Mouse (Mus musculus): Measurements from ENCODE around the gene Naa80. TPM values are rescaled to one million over a fixed set of nuclear protein-coding genes. Genes with fewer than 3 reads are reported as not detected.

Naa80 gene
- 0.63 TPM for polyA plus RNA-seq (2014; fragmentation: Illumina TruSeq; extraction: RNeasy Lipid Tissue Mini Kit (QIAGEN cat#74804); ENCODE audit: low replicate concordance)

DNA sequence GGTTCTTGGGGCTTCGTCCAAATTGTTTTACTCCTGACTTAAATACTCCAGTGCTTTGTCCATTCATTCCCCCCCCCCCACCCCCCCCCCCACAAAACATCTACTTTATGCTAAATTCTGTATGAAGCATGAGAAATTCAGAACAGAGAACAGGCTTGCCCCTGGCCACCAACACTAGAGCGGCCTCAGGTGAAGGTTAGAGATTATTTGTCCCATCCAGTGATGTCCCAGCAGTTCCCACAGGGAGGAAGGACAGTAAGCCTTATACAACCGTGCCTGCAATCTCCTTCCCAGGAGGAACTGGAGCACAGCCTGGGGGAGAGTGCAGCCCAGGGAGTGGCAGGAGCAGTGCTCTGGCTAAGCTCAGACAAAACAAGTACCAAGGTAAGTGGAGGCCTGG is at the start of gene Naa80:
TSS of gene Naa80 (plus strand) at position 301 of the 400 bp plus-strand sequence.

GRCm38 (mm10) chr9:107533791-107534407 is 44.8 kb upstream of the Naa80 start, which contains the start of gene Tmem115:
TSS of gene Tmem115 (plus strand) at chr9:107533945.

DNA sequence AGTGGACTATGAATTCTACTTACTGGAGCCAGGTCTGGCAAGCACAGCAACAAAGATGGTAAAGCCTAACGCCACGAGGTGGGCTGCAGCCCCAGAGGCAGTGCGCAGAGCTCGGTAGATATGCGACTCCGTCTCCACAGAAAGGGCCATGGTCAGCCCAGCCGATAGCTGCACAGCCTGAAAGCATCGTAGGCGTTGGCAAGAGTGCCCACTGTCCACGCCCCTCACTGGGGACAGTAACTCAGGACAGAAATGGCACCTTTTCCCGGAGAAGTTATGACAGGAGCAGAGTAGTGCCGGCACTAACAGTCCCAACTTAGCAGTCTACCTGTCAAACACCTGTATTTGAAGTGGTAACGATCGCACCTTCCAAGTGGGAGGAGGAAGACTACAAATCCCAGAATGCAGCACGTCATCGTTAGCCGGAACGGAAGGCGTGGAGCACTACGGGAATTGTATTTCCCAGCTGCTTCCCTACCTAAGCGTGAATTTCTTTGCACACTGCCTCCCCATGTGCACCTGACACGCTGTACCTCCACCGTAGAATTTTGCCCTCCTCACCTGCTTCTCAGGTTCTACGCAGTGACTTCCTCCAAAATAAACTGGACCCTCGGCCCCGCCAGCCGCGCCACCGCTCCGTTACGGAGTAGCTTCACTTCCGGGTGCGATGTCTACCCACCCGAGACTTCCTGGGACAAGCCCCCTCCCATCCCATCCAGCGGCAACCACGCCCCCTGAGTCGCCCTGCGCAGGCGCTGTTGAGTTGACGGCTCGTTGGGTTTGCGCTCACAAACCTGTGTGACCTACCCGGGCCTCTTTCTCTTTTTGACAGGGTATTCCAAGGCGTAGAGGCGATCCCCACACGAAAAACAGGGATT is 37.0 kb upstream of the Naa80 start, which contains the start of the genes Cyb561d2 and Nprl2:
TSS of gene Cyb561d2 (minus strand) at position 720 of the 878 bp plus-strand sequence.
TSS of gene Nprl2 (plus strand) at position 753 of the 878 bp plus-strand sequence.

DNA sequence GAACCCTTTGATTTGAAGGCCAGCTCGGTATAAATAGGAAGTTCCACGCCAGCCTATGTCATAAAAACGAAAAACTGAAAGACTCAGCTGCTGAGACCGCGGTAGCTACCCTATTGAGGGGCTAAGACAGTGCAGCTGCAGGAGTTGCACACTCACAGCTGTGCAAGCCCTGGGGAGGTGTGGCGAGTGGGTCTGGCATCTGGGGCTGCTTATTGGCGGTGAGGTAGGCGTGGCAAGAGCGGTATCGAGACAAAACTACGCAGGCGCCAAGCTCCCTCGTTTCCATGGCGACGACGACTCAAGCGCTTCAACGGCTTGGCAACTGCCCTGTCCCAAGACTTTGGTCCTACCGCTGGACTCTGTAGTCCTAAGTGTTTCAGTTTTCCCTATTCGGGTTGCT is 31.7 kb upstream of the Naa80 start, which contains the start of gene Zmynd10:
TSS of gene Zmynd10 (plus strand) at position 273 of the 400 bp plus-strand sequence.

GRCm38 (mm10) chr9:107551117-107551889 is 27.4 kb upstream of the Naa80 start, which contains the start of gene Rassf1:
TSS of gene Rassf1 (plus strand) at chr9:107551555.

DNA sequence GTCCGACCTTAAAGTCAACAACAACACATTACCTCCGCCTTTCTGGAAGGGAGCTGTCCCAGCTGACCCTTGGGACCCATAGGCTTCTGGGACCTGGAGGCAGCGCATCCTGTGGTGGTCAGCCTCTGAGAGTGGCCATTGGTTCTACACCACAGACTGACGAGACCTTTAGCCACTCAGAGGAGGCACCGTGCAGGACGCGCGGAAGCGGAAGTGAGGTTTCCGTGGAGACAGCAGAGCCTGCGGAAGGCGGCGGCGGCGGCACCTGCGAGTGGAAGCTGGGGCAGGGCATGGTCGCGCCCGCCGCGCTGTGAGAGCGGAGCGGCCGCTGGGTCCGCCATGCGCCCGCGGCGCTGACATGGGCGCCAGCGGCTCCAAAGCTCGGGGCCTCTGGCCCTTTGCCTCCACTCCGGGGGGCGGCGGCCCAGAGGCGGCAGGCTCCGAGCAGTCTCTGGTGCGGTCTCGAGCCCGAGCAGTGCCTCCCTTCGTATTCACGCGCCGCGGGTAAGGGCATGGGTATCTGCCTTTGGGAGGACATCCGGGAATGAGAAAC is 15.6 kb upstream of the Naa80 start, which contains the start of gene Tusc2:
TSS of gene Tusc2 (plus strand) at position 227 of the 553 bp plus-strand sequence.

GRCm38 (mm10) chr9:107567702-107568319 is 10.9 kb upstream of the Naa80 start, which contains the start of gene Hyal2:
TSS of gene Hyal2 (plus strand) at chr9:107567945.

GRCm38 (mm10) chr9:107576357-107577107 is 2.2 kb upstream of the Naa80 start, which contains the start of gene Hyal1:
TSS of gene Hyal1 (plus strand) at chr9:107576927.

GRCm38 (mm10) chr9:107580501-107581317 is 2.0 kb downstream of the Naa80 start, which contains the start of gene Hyal3:
TSS of gene Hyal3 (plus strand) at chr9:107580818.

GRCm38 (mm10) chr9:107586974-107587832 is 8.5 kb downstream of the Naa80 start, which contains the start of gene Ifrd2:
TSS of gene Ifrd2 (plus strand) at chr9:107587642.

GRCm38 (mm10) chr9:107608741-107609432 is 30.2 kb downstream of the Naa80 start, which contains the start of gene Sema3b:
TSS of gene Sema3b (minus strand) at chr9:107609229.

Other genes starting within 250 kb of the Naa80 start
- 0.74 TPM for gene Hemk1, start 240.5 kb upstream of the Naa80 start, polyA plus RNA-seq (2014; fragmentation: Illumina TruSeq; extraction: RNeasy Lipid Tissue Mini Kit (QIAGEN cat#74804); ENCODE audit: low replicate concordance)
- gene 6430571L13Rik, start 238.3 kb upstream of the Naa80 start, polyA plus RNA-seq (2014; fragmentation: Illumina TruSeq; extraction: RNeasy Lipid Tissue Mini Kit (QIAGEN cat#74804); ENCODE audit: low replicate concordance), result not detected
- gene Cacna2d2, start 179.3 kb upstream of the Naa80 start, polyA plus RNA-seq (2014; fragmentation: Illumina TruSeq; extraction: RNeasy Lipid Tissue Mini Kit (QIAGEN cat#74804); ENCODE audit: low replicate concordance), result not detected
- gene Tmem115, start 44.9 kb upstream of the Naa80 start, polyA plus RNA-seq (2014; fragmentation: Illumina TruSeq; extraction: RNeasy Lipid Tissue Mini Kit (QIAGEN cat#74804); ENCODE audit: low replicate concordance), result not detected
- 0.93 TPM for gene Cyb561d2, start 36.7 kb upstream of the Naa80 start, polyA plus RNA-seq (2014; fragmentation: Illumina TruSeq; extraction: RNeasy Lipid Tissue Mini Kit (QIAGEN cat#74804); ENCODE audit: low replicate concordance)
- gene Nprl2, start 36.7 kb upstream of the Naa80 start, polyA plus RNA-seq (2014; fragmentation: Illumina TruSeq; extraction: RNeasy Lipid Tissue Mini Kit (QIAGEN cat#74804); ENCODE audit: low replicate concordance), result 0.78 TPM
- gene Zmynd10, start 31.6 kb upstream of the Naa80 start, polyA plus RNA-seq (2014; fragmentation: Illumina TruSeq; extraction: RNeasy Lipid Tissue Mini Kit (QIAGEN cat#74804); ENCODE audit: low replicate concordance), result not detected
- 24.5 TPM for gene Rassf1, start 27.3 kb upstream of the Naa80 start, polyA plus RNA-seq (2014; fragmentation: Illumina TruSeq; extraction: RNeasy Lipid Tissue Mini Kit (QIAGEN cat#74804); ENCODE audit: low replicate concordance)
- gene Tusc2, start 15.6 kb upstream of the Naa80 start, polyA plus RNA-seq (2014; fragmentation: Illumina TruSeq; extraction: RNeasy Lipid Tissue Mini Kit (QIAGEN cat#74804); ENCODE audit: low replicate concordance), result 17.4 TPM
- gene Hyal2, start 10.9 kb upstream of the Naa80 start, polyA plus RNA-seq (2014; fragmentation: Illumina TruSeq; extraction: RNeasy Lipid Tissue Mini Kit (QIAGEN cat#74804); ENCODE audit: low replicate concordance), result 0.22 TPM
- gene Hyal1, start 2.0 kb upstream of the Naa80 start, polyA plus RNA-seq (2014; fragmentation: Illumina TruSeq; extraction: RNeasy Lipid Tissue Mini Kit (QIAGEN cat#74804); ENCODE audit: low replicate concordance), result 1.4 TPM
- gene Hyal3, start 1.9 kb downstream of the Naa80 start, polyA plus RNA-seq (2014; fragmentation: Illumina TruSeq; extraction: RNeasy Lipid Tissue Mini Kit (QIAGEN cat#74804); ENCODE audit: low replicate concordance), result 0.22 TPM
- gene Ifrd2, start 8.8 kb downstream of the Naa80 start, polyA plus RNA-seq (2014; fragmentation: Illumina TruSeq; extraction: RNeasy Lipid Tissue Mini Kit (QIAGEN cat#74804); ENCODE audit: low replicate concordance), result 31.3 TPM
- 1.2 TPM for gene Sema3b, start 30.3 kb downstream of the Naa80 start, polyA plus RNA-seq (2014; fragmentation: Illumina TruSeq; extraction: RNeasy Lipid Tissue Mini Kit (QIAGEN cat#74804); ENCODE audit: low replicate concordance)
- 18.2 TPM for gene Gnai2, start 56.5 kb downstream of the Naa80 start, polyA plus RNA-seq (2014; fragmentation: Illumina TruSeq; extraction: RNeasy Lipid Tissue Mini Kit (QIAGEN cat#74804); ENCODE audit: low replicate concordance)
- not detected for gene Slc38a3, start 90.6 kb downstream of the Naa80 start, polyA plus RNA-seq (2014; fragmentation: Illumina TruSeq; extraction: RNeasy Lipid Tissue Mini Kit (QIAGEN cat#74804); ENCODE audit: low replicate concordance)
- gene Gnat1, start 100.8 kb downstream of the Naa80 start, polyA plus RNA-seq (2014; fragmentation: Illumina TruSeq; extraction: RNeasy Lipid Tissue Mini Kit (QIAGEN cat#74804); ENCODE audit: low replicate concordance), result not detected
- 0.37 TPM for gene Sema3f, start 131.6 kb downstream of the Naa80 start, polyA plus RNA-seq (2014; fragmentation: Illumina TruSeq; extraction: RNeasy Lipid Tissue Mini Kit (QIAGEN cat#74804); ENCODE audit: low replicate concordance)
- 132 TPM for gene Rbm5, start 192.1 kb downstream of the Naa80 start, polyA plus RNA-seq (2014; fragmentation: Illumina TruSeq; extraction: RNeasy Lipid Tissue Mini Kit (QIAGEN cat#74804); ENCODE audit: low replicate concordance)